Mouse (Mus musculus): ENCODE data around the gene Cd300e. TPM values are rescaled to one million over a fixed set of nuclear protein-coding genes. Genes with fewer than 3 reads are reported as not detected.

Cd300e gene
- total and polyA plus RNA-seq, 3 experiments, result not detected

DNA sequence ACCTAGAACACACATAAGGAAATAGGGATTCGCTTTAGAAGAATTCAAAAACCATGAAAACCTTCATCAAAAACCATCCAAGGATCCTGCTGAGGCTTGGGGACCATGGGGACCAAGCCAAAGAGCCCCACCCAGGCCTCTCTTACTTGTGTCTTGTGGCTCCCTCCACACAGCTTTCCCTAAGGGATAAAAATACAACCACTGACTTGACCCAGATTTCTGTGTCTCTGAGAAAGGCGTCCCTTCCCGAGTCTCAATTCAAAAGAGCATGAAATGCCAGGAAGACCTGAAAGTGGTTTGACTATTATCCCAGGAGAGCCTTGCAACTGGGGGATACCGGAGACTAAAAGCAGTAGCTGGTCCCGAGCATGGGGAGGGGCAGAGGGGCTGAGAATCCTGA lies 11.0 kb upstream of the Cd300e start:
- no peaks in the 10 kb centered on the region for H3K9me3 ChIP-seq (replicated peaks; ENCODE audit: insufficient read depth, low read length)
- no peak overlapping the region for H3K27ac ChIP-seq (ENCODE audit: control insufficient read depth, low read depth, low read length)
- H3K9ac ChIP-seq (ENCODE audit: control insufficient read depth, low read depth, low read length, poor library complexity, severe bottlenecking), result no peak overlapping the region
- no peak for DNase-seq (ENCODE audit: low read depth, low spot score)
- H3K27me3 ChIP-seq (ENCODE audit: control insufficient read depth in 1 of 2, insufficient read depth in 2 of 2, low read length in 2 of 2), result no peaks in the 10 kb centered on the region
- H3K4me1 ChIP-seq (ENCODE audit: control insufficient read depth in 1 of 2, insufficient read depth in 2 of 2, low read length in 2 of 2), result peaks cover 0 to 10% of the 10 kb centered on the region in 2 experiments; a peak in 2 of 4 replicates
- H3K36me3 ChIP-seq (ENCODE audit: control insufficient read depth in 1 of 2, insufficient read depth in 2 of 2, low read length in 2 of 2), result peaks cover 0 to 6% of the 10 kb centered on the region in 2 experiments; a peak in 1 of 4 replicates
- TF ChIP-seq JUND (IDR thresholded peaks at IDR 0.05; ENCODE audit: low read depth, low read length) (no peak), CTCF (IDR thresholded peaks at IDR 0.05 in 2 of 3, conservative IDR thresholded peaks at IDR 0.05 in 1 of 3; ENCODE audit: control insufficient read depth in 1 of 3, insufficient read depth in 1 of 3, low read depth in 2 of 3, low read length in 3 of 3, poor library complexity in 1 of 3, severe bottlenecking in 1 of 3) (no peak), POLR2AphosphoS2 (IDR thresholded peaks at IDR 0.05; ENCODE audit: low read length) (no peak), NELFE (IDR thresholded peaks at IDR 0.05; ENCODE audit: low read depth, low read length) (no peak), ETS1 (IDR thresholded peaks at IDR 0.05; ENCODE audit: low read depth, low read length) (no peak)
- H3K4me3 ChIP-seq (ENCODE audit: control insufficient read depth in 1 of 2, insufficient read depth in 1 of 2, low read depth in 2 of 2, low read length in 2 of 2), result no peak overlapping the region
- no peaks in the 10 kb centered on the region for H3K79me2 ChIP-seq (ENCODE audit: control insufficient read depth, insufficient read depth, low read length, poor library complexity)

- H3K9me3 ChIP-seq (replicated peaks; ENCODE audit: insufficient read depth, low read length), result no peaks in the 10 kb centered on the region
- H3K27ac ChIP-seq (ENCODE audit: control insufficient read depth, low read depth, low read length), result no peak overlapping the region
- H3K27me3 ChIP-seq (ENCODE audit: control insufficient read depth in 1 of 2, insufficient read depth in 2 of 2, low read length in 2 of 2), result no peaks in the 10 kb centered on the region
- peaks cover 0 to 10% of the 10 kb centered on the region in 2 experiments; a peak in 2 of 4 replicates for H3K4me1 ChIP-seq (ENCODE audit: control insufficient read depth in 1 of 2, insufficient read depth in 2 of 2, low read length in 2 of 2)
- H3K36me3 ChIP-seq (ENCODE audit: control insufficient read depth in 1 of 2, insufficient read depth in 2 of 2, low read length in 2 of 2), result peaks cover 0 to 6% of the 10 kb centered on the region in 2 experiments; a peak in 1 of 4 replicates
- TF ChIP-seq SMC3 (IDR thresholded peaks at IDR 0.05; ENCODE audit: low read depth, low read length) (no peak), MXI1 (IDR thresholded peaks at IDR 0.05; ENCODE audit: low read depth, low read length) (no peak), TBP (IDR thresholded peaks at IDR 0.05; ENCODE audit: low read depth, low read length) (no peak), GABPA (IDR thresholded peaks at IDR 0.05; ENCODE audit: low read depth, low read length) (no peak), MAX (IDR thresholded peaks at IDR 0.05; ENCODE audit: low read length) (no peak)
- no peak overlapping the region for H3K9ac ChIP-seq (ENCODE audit: control insufficient read depth, low read depth, low read length, poor library complexity, severe bottlenecking)
- H3K4me3 ChIP-seq (ENCODE audit: control insufficient read depth in 1 of 2, insufficient read depth in 1 of 2, low read depth in 2 of 2, low read length in 2 of 2), result no peak overlapping the region
- no peak for DNase-seq (ENCODE audit: low read depth, low spot score)
- no peaks in the 10 kb centered on the region for H3K79me2 ChIP-seq (ENCODE audit: control insufficient read depth, insufficient read depth, low read length, poor library complexity)
Observed at GRCm38 (mm10) chr11:115071631-115072294, 9.8 kb upstream of the Cd300e start.

- DNase-seq (ENCODE audit: low read depth, low spot score), result no peak
- Histone ChIP-seq H3K27me3 (ENCODE audit: control insufficient read depth in 1 of 2, insufficient read depth in 2 of 2, low read length in 2 of 2) (no peaks in the 10 kb centered on the region; a peak in 1 of 4 replicates), H3K9me3 (replicated peaks; ENCODE audit: insufficient read depth, low read length) (no peaks in the 10 kb centered on the region), H3K36me3 (ENCODE audit: control insufficient read depth in 1 of 2, insufficient read depth in 2 of 2, low read length in 2 of 2) (peaks cover 0 to 4% of the 10 kb centered on the region in 2 experiments; a peak in 1 of 4 replicates), H3K79me2 (ENCODE audit: control insufficient read depth, insufficient read depth, low read length, poor library complexity) (no peaks in the 10 kb centered on the region), H3K4me1 (ENCODE audit: control insufficient read depth in 1 of 2, insufficient read depth in 2 of 2, low read length in 2 of 2) (peaks cover 0 to 7% of the 10 kb centered on the region in 2 experiments; a peak in 2 of 4 replicates), H3K4me3 (ENCODE audit: control insufficient read depth in 1 of 2, insufficient read depth in 1 of 2, low read depth in 2 of 2, low read length in 2 of 2) (no peak overlapping the region), H3K9ac (ENCODE audit: control insufficient read depth, low read depth, low read length, poor library complexity, severe bottlenecking) (no peak overlapping the region), H3K27ac (ENCODE audit: control insufficient read depth, low read depth, low read length) (no peak overlapping the region)
- TF ChIP-seq CHD2 (IDR thresholded peaks at IDR 0.05; ENCODE audit: low read length), result no peak
- TF ChIP-seq MXI1 (IDR thresholded peaks at IDR 0.05; ENCODE audit: low read depth, low read length), result no peak
- TF ChIP-seq MAX (IDR thresholded peaks at IDR 0.05; ENCODE audit: low read length), result no peak
Observed at GRCm38 (mm10) chr11:115071015-115071551, 9.1 kb upstream of the Cd300e start.

Data from MEL (cell line).